Comparison of ENCODE assay signal across 9 mouse cellular contexts in the genomic region with DNA sequence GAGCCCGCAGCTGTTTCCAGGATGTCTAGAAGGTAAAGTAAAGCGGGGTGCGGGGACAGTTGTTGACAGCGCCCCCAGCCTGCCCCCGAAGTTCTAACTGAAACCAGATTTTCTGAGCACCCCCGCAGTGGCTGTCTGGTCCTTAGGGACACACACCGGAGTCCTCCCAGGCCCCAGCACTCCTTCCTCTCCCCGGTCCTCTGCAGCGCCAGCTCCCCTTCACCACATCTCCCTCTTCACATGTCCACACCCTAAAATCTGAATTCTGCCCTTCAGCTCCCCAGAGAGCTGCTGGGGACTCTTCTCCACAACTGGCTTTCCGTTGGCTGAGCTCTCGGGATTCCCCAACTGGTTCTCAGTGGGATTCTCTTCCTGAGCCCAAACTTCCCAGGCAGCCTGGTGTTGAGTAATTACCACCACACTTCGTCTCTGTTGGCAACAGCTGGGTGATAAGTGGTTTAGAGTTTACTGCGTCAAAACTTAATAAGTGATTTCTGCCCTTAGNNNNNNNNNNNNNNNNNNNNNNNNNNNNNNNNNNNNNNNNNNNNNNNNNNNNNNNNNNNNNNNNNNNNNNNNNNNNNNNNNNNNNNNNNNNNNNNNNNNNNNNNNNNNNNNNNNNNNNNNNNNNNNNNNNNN. TPM values are rescaled to one million over a fixed set of nuclear protein-coding genes. Genes with fewer than 3 reads are reported as not detected.
A peak's percentile ranks its signal among the peaks of the same experiment; 100 is the strongest.
DNase-seq lines count a peak whose midpoint lies in the region; ATAC-seq and TF ChIP-seq lines count a peak whose summit lies in the region.
"Had no signal": no experiment of that assay in that cellular context is flagged by ENCODE, and none has a peak within 500 bp of the region (broad histone marks: within the 10 kb centered on the region; RNA-seq: fewer than 3 reads in every experiment).

No protein-coding gene starts in this region.

- DNase-seq in gastrocnemius, adult 2 months, result peak; percentile 49
- no peak for DNase-seq in gastrocnemius, postnatal 36 days
- DNase-seq in MN1 (ENCODE audit: low spot score), result peak; percentile 58
- peak; percentile 17 for DNase-seq in forebrain, embryonic 10.5 days (ENCODE audit: extremely low spot score, low spot score)
- DNase-seq in hindbrain, embryonic 11.5 days (ENCODE audit: low spot score), result no peak
- peak; percentile 36 for DNase-seq in mesoderm, embryonic 11.5 days (ENCODE audit: low read depth, low spot score)

- ATAC-seq in hindbrain, embryonic 11.5 days (ENCODE audit: low FRiP score), result peak; percentile 12; the same call in 1 of the 2 replicates
- 0 out of 2 replicates have a peak, but pooled peaks have one; percentile 8 for ATAC-seq in limb, embryonic 12.5 days (ENCODE audit: insufficient number of reproducible peaks, insufficient read depth, low FRiP score, low TSS enrichment, low read depth)
- ATAC-seq in stomach, embryonic 16.5 days (ENCODE audit: insufficient read depth, low FRiP score), result 0 out of 2 replicates have a peak, but pooled peaks have one; percentile 3

- H3K4me2 ChIP-seq in hindbrain, embryonic 11.5 days (replicated peaks; ENCODE audit: low read depth, low read length), result peak overlapping the region; percentile 98
- H3K4me2 ChIP-seq in limb, embryonic 12.5 days, result peak overlapping the region; percentile 96
- peak overlapping the region; percentile 77 for H3K4me2 ChIP-seq in stomach, embryonic 16.5 days (ENCODE audit: low read depth, low read length)

- peaks cover 20% of the 10 kb centered on the region for H3K4me1 ChIP-seq in forebrain, embryonic 10.5 days
- no peaks in the 10 kb centered on the region for H3K4me1 ChIP-seq in hindbrain, embryonic 11.5 days (replicated peaks; ENCODE audit: control insufficient read depth, insufficient read depth, low read length)
- peaks cover 22% of the 10 kb centered on the region for H3K4me1 ChIP-seq in limb, embryonic 12.5 days (replicated peaks)
- H3K4me1 ChIP-seq in stomach, embryonic 16.5 days (ENCODE audit: control insufficient read depth, insufficient read depth, low read length), result peaks cover 15% of the 10 kb centered on the region

- peak overlapping the region; percentile 95 for H3K27ac ChIP-seq in gastrocnemius, adult 2 months
- H3K27ac ChIP-seq in forebrain, embryonic 10.5 days, result peak overlapping the region; percentile 86
- H3K27ac ChIP-seq in hindbrain, embryonic 11.5 days (ENCODE audit: low read depth, low read length), result no peak overlapping the region
- H3K27ac ChIP-seq in limb, embryonic 12.5 days, result peak overlapping the region; percentile 70; the same call in 1 of the 2 replicates
- peak overlapping the region; percentile 83 for H3K27ac ChIP-seq in stomach, embryonic 16.5 days (ENCODE audit: low read length)

- H3K36me3 ChIP-seq in forebrain, embryonic 10.5 days (replicated peaks), result peaks cover 21% of the 10 kb centered on the region
- no peaks in the 10 kb centered on the region for H3K36me3 ChIP-seq in hindbrain, embryonic 11.5 days (ENCODE audit: control insufficient read depth, insufficient read depth, low read length)
- peaks cover 18% of the 10 kb centered on the region for H3K36me3 ChIP-seq in limb, embryonic 12.5 days
- no peaks in the 10 kb centered on the region for H3K36me3 ChIP-seq in stomach, embryonic 16.5 days (ENCODE audit: control insufficient read depth, insufficient read depth, low read length)

- WGBS in forebrain, embryonic 10.5 days, result 2% methylated on average over 13 of the region's 13 CpGs
- 3% methylated on average over 11 of the region's 13 CpGs for WGBS in hindbrain, embryonic 11.5 days
- 0% methylated on average over 13 of the region's 13 CpGs for WGBS in limb, embryonic 12.5 days
- WGBS in stomach, embryonic 16.5 days, result under 1% methylated on average over 13 of the region's 13 CpGs

- peaks cover 12% of the 10 kb centered on the region; the same call in 1 of the 2 replicates for H3K27me3 ChIP-seq in forebrain, embryonic 10.5 days (ENCODE audit: poor library complexity, severe bottlenecking)
- H3K27me3 ChIP-seq in hindbrain, embryonic 11.5 days (ENCODE audit: control insufficient read depth, insufficient read depth, low read length), result no peaks in the 10 kb centered on the region
- 0 out of 2 replicates have a peak, but pooled peaks cover 3% of the 10 kb centered on the region for H3K27me3 ChIP-seq in limb, embryonic 12.5 days
- no peaks in the 10 kb centered on the region for H3K27me3 ChIP-seq in stomach, embryonic 16.5 days (ENCODE audit: control insufficient read depth, insufficient read depth, low read length)

- H3K9ac ChIP-seq in hindbrain, embryonic 11.5 days (ENCODE audit: low read depth, low read length), result peak overlapping the region; percentile 71
- peak overlapping the region; percentile 80 for H3K9ac ChIP-seq in limb, embryonic 12.5 days (replicated peaks)
- H3K9ac ChIP-seq in stomach, embryonic 16.5 days (ENCODE audit: low read length), result peak overlapping the region; percentile 93

- intact Hi-C loops in gastrocnemius, adult 2 months (cut with DNase I), result loop anchor here (5.0 kb wide), 2 partner anchors 34 to 56 kb away; a partner anchor contains a TSS
- intact Hi-C loops in gastrocnemius, postnatal 36 days (cut with DNase I), result no loop called here

- no peak for TF ChIP-seq CTCF in gastrocnemius, adult 2 months (IDR thresholded peaks at IDR 0.05)

- peak overlapping the region; percentile 91 for H3K4me3 ChIP-seq in gastrocnemius, adult 2 months
- H3K4me3 ChIP-seq in forebrain, embryonic 10.5 days, result peak overlapping the region; percentile 80
- peak overlapping the region; percentile 51 for H3K4me3 ChIP-seq in hindbrain, embryonic 11.5 days (ENCODE audit: low read depth, low read length)
- peak overlapping the region; percentile 72 for H3K4me3 ChIP-seq in limb, embryonic 12.5 days (replicated peaks)
- peak overlapping the region; percentile 75 for H3K4me3 ChIP-seq in stomach, embryonic 16.5 days (replicated peaks; ENCODE audit: low read length)

- H3K9me3 ChIP-seq in forebrain, embryonic 10.5 days, result no peaks in the 10 kb centered on the region
- H3K9me3 ChIP-seq in hindbrain, embryonic 11.5 days (ENCODE audit: control insufficient read depth, low read length), result no peaks in the 10 kb centered on the region
- no peaks in the 10 kb centered on the region for H3K9me3 ChIP-seq in limb, embryonic 12.5 days
- H3K9me3 ChIP-seq in stomach, embryonic 16.5 days (replicated peaks; ENCODE audit: control insufficient read depth, low read length), result no peaks in the 10 kb centered on the region

RNA-seq across cellular contexts. Expression of a gene that starts 0.7 kb away (rescaled TPM):
- total RNA-seq in gastrocnemius, adult 2 months (2021), result 1 to 10 TPM; 6.2 to 7.9 TPM
- 1 to 10 TPM; 6.6 to 6.7 TPM for total RNA-seq in gastrocnemius, postnatal 36 days (2021)
- polyA plus RNA-seq in forebrain, embryonic 10.5 days (2016; fragmentation: Nextera tagmentation; extraction: Ambion mirVana), result 4.7 and 5.8 TPM in 2 replicates
- polyA plus RNA-seq in hindbrain, embryonic 11.5 days (2014; fragmentation: Nextera tagmentation; extraction: Ambion mirVana), result 8.6 and 9.0 TPM in 2 replicates
- 8.0 and 9.6 TPM in 2 replicates for polyA plus RNA-seq in limb, embryonic 12.5 days (2016; fragmentation: Nextera tagmentation; extraction: Ambion mirVana)
- 52.3 and 58.1 TPM in 2 replicates for polyA plus RNA-seq in stomach, embryonic 16.5 days (2015; fragmentation: Nextera tagmentation; extraction: Ambion mirVana)

RNA-seq across cellular contexts. Expression of a gene that starts 15.2 kb away (rescaled TPM):
- under 1 TPM in 1 of 2 experiments, not detected in 1; 0.45 TPM for total RNA-seq in gastrocnemius, adult 2 months (2021)
- total RNA-seq in gastrocnemius, postnatal 36 days (2021), result not detected
- polyA plus RNA-seq in forebrain, embryonic 10.5 days (2016; fragmentation: Nextera tagmentation; extraction: Ambion mirVana), result not detected in 2 replicates
- not detected in 2 replicates for polyA plus RNA-seq in hindbrain, embryonic 11.5 days (2014; fragmentation: Nextera tagmentation; extraction: Ambion mirVana)
- not detected in 2 replicates for polyA plus RNA-seq in limb, embryonic 12.5 days (2016; fragmentation: Nextera tagmentation; extraction: Ambion mirVana)
- not detected in 2 replicates for polyA plus RNA-seq in stomach, embryonic 16.5 days (2015; fragmentation: Nextera tagmentation; extraction: Ambion mirVana)
- total RNA-seq: layer of hippocampus, adult 18-20 months had no signal

RNA-seq across cellular contexts. Expression of a gene that starts 34.1 kb away (rescaled TPM):
- total RNA-seq in gastrocnemius, adult 2 months (2021), result 10 to 100 TPM in 1 of 2 experiments, 1 to 10 TPM in 1; 6.8 to 11.4 TPM
- total RNA-seq in gastrocnemius, postnatal 36 days (2021), result 1 to 10 TPM; 7.1 to 7.3 TPM
- polyA plus RNA-seq in forebrain, embryonic 10.5 days (2016; fragmentation: Nextera tagmentation; extraction: Ambion mirVana), result 28.6 and 29.0 TPM in 2 replicates
- 33.4 and 35.4 TPM in 2 replicates for polyA plus RNA-seq in hindbrain, embryonic 11.5 days (2014; fragmentation: Nextera tagmentation; extraction: Ambion mirVana)
- 41.0 and 43.6 TPM in 2 replicates for polyA plus RNA-seq in limb, embryonic 12.5 days (2016; fragmentation: Nextera tagmentation; extraction: Ambion mirVana)
- 51.3 and 53.1 TPM in 2 replicates for polyA plus RNA-seq in stomach, embryonic 16.5 days (2015; fragmentation: Nextera tagmentation; extraction: Ambion mirVana)

Comparison
In these comparisons a context has a peak if more than half of its experiments do, and no peak if none do; other contexts are left out.
1. DNase-seq: peak in gastrocnemius, adult 2 months (single experiment), MN1 (single experiment), forebrain, embryonic 10.5 days (single experiment) and mesoderm, embryonic 11.5 days (single experiment); none in gastrocnemius, postnatal 36 days (0 of 2) and hindbrain, embryonic 11.5 days (single experiment).
2. Peak in every context shown above with its lines, with median percentiles within 50 percentile points of each other: H3K4me3 ChIP-seq, ATAC-seq, H3K4me2 ChIP-seq and H3K9ac ChIP-seq.